13 mouse cellular contexts compared by ENCODE assay signal in genomic region chr2:25583120-25583481, GRCm38 (mm10). TPM values are rescaled to one million over a fixed set of nuclear protein-coding genes. Genes with fewer than 3 reads are reported as not detected.
DNase-seq lines count a peak whose midpoint lies in the region; ATAC-seq and TF ChIP-seq lines count a peak whose summit lies in the region.
"Had no signal": no experiment of that assay in that cellular context is flagged by ENCODE, and none has a peak within 500 bp of the region (broad histone marks: within the 10 kb centered on the region; RNA-seq: fewer than 3 reads in every experiment).

No protein-coding gene starts in this region.

- H3K4me2 ChIP-seq in intestine, embryonic 16.5 days (ENCODE audit: low read depth, low read length): no peak overlapping the region
- H3K4me2 ChIP-seq: kidney, embryonic 15.5 days; stomach, embryonic 15.5 days had no signal

- no peak for TF ChIP-seq POLR2A in cerebellum, adult 2 months (IDR thresholded peaks at IDR 0.05; ENCODE audit: borderline replicate concordance, insufficient read depth, low read length)
- TF ChIP-seq POLR2A in cortical plate, adult 2 months (IDR thresholded peaks at IDR 0.05; ENCODE audit: extremely low read depth, insufficient read depth, low read length): no peak

- no peaks in the 10 kb centered on the region for H3K27me3 ChIP-seq in cerebellum, adult 2 months (ENCODE audit: control insufficient read depth, insufficient read depth, low read length)
- peaks cover 39% of the 10 kb centered on the region for H3K27me3 ChIP-seq in E14TG2a.4 (ENCODE audit: insufficient read depth, low read length)
- H3K27me3 ChIP-seq in intestine, embryonic 16.5 days (replicated peaks; ENCODE audit: control insufficient read depth, insufficient read depth, low read length): peaks cover 26% of the 10 kb centered on the region

- peaks cover 61% of the 10 kb centered on the region for H3K36me3 ChIP-seq in E14TG2a.4 (ENCODE audit: insufficient read depth, low read length)
- H3K36me3 ChIP-seq in intestine, embryonic 16.5 days (ENCODE audit: control insufficient read depth, insufficient read depth, low read length): peaks cover 6% of the 10 kb centered on the region; the same call in 1 of the 2 replicates

- intact Hi-C loops in left cerebral cortex, adult 2 months (cut with DNase I): loop anchor here (5.0 kb wide), 1 partner anchor 36 kb away; the partner anchor contains the start of gene Traf2

- no peaks in the 10 kb centered on the region for H3K9me3 ChIP-seq in E14TG2a.4 (ENCODE audit: low read length)
- H3K9me3 ChIP-seq in intestine, embryonic 16.5 days (ENCODE audit: control insufficient read depth, low read length): 0 out of 2 replicates have a peak, but pooled peaks cover 4% of the 10 kb centered on the region
- H3K9me3 ChIP-seq: kidney, embryonic 15.5 days; stomach, embryonic 15.5 days had no signal

- TF ChIP-seq CTCF in cerebellum, adult 2 months (IDR thresholded peaks at IDR 0.05; ENCODE audit: borderline replicate concordance, insufficient read depth, low read depth, low read length): no peak
- no peak for TF ChIP-seq CTCF in left cerebral cortex, adult 2 months (IDR thresholded peaks at IDR 0.05)
- TF ChIP-seq CTCF in E14TG2a.4 (conservative IDR thresholded peaks at IDR 0.05; ENCODE audit: low read length): no peak
- TF ChIP-seq CTCF in cortical plate, adult 2 months (IDR thresholded peaks at IDR 0.05; ENCODE audit: extremely low read depth, insufficient read depth, low read length): no peak

- H3K9ac ChIP-seq in intestine, embryonic 16.5 days (ENCODE audit: low read depth, low read length): no peak overlapping the region
- H3K9ac ChIP-seq: kidney, embryonic 15.5 days; stomach, embryonic 15.5 days had no signal

- peaks cover 52% of the 10 kb centered on the region for H3K4me1 ChIP-seq in cerebellum, adult 2 months (ENCODE audit: control insufficient read depth, insufficient read depth, low read length)
- H3K4me1 ChIP-seq in E14TG2a.4 (replicated peaks; ENCODE audit: low read depth, low read length): peaks cover 63% of the 10 kb centered on the region
- peaks cover 9% of the 10 kb centered on the region for H3K4me1 ChIP-seq in cortical plate, adult 2 months (ENCODE audit: control insufficient read depth, insufficient read depth, low read length)
- H3K4me1 ChIP-seq in intestine, embryonic 16.5 days (ENCODE audit: control insufficient read depth, insufficient read depth, low read length): peaks cover 48% of the 10 kb centered on the region

- H3K4me3 ChIP-seq in cerebellum, adult 2 months (replicated peaks; ENCODE audit: insufficient read depth, low read depth, low read length): no peak overlapping the region
- no peak overlapping the region for H3K4me3 ChIP-seq in left cerebral cortex, adult 2 months
- H3K4me3 ChIP-seq in E14TG2a.4 (replicated peaks; ENCODE audit: low read length): peak overlapping the region; percentile 5; the same call in 1 of the 2 replicates
- H3K4me3 ChIP-seq in cortical plate, adult 2 months (ENCODE audit: insufficient read depth, low read length): no peak overlapping the region
- no peak overlapping the region for H3K4me3 ChIP-seq in intestine, embryonic 16.5 days (ENCODE audit: low read length)
- H3K4me3 ChIP-seq: kidney, embryonic 15.5 days; stomach, embryonic 15.5 days had no signal

- DNase-seq in cerebellum, adult 2 months: peak in 1 of 2 experiments; percentile 49
- peak in 1 of 2 experiments; percentile 27 for DNase-seq in left cerebral cortex, adult 2 months (ENCODE audit: extremely low spot score in 1 of 2, low spot score in 2 of 2)
- DNase-seq in left cerebral cortex, adult 9 months (ENCODE audit: low spot score in 2 of 2): no peak
- no peak for DNase-seq in lung, postnatal 36 days
- DNase-seq: thymus, postnatal 36 days had no signal

- ATAC-seq in cerebellum, adult (ENCODE audit: insufficient number of reproducible peaks, low FRiP score, low TSS enrichment): no peak
- ATAC-seq in intestine, embryonic 16.5 days: no peak

- WGBS in cerebellum, adult 2 months: 28% methylated on average over 6 of the region's 6 CpGs
- WGBS in intestine, embryonic 16.5 days: 68% methylated on average over 6 of the region's 6 CpGs

- H3K27ac ChIP-seq in cerebellum, adult 2 months (ENCODE audit: insufficient read depth, low read length): peak overlapping the region; percentile 96
- H3K27ac ChIP-seq in left cerebral cortex, adult 2 months: peak overlapping the region; percentile 96
- H3K27ac ChIP-seq in cortical plate, adult 2 months (ENCODE audit: insufficient read depth, low read length): peak overlapping the region; percentile 93
- no peak overlapping the region for H3K27ac ChIP-seq in intestine, embryonic 16.5 days (ENCODE audit: low read length)
- H3K27ac ChIP-seq: kidney, embryonic 15.5 days had no signal

RNA-seq across cellular contexts. Expression of gene Ajm1, which starts 1.5 kb away (rescaled TPM):
- 257 and 312 TPM in 2 replicates for polyA plus RNA-seq in cerebellum, adult 2 months (2012; rRNA removed)
- total RNA-seq in left cerebral cortex, adult 2 months (2021): 100 to 1,000 TPM; 102 to 104 TPM
- polyA plus RNA-seq in cortical plate, adult 2 months (2012; rRNA removed): 115 and 125 TPM in 2 replicates
- polyA plus RNA-seq in intestine, embryonic 16.5 days (2015; fragmentation: Nextera tagmentation; extraction: Ambion mirVana): 0.93 and 1.4 TPM in 2 replicates
- total RNA-seq: liver, adult 2 months; neutrophil, adult 5-6 weeks had no signal

RNA-seq across cellular contexts. Expression of gene Phpt1, which starts 8.1 kb away (rescaled TPM):
- 176 and 186 TPM in 2 replicates for polyA plus RNA-seq in cerebellum, adult 2 months (2012; rRNA removed)
- total RNA-seq in left cerebral cortex, adult 2 months (2021): 10 to 100 TPM; 64.0 to 70.5 TPM
- 123 and 129 TPM in 2 replicates for polyA plus RNA-seq in cortical plate, adult 2 months (2012; rRNA removed)
- polyA plus RNA-seq in intestine, embryonic 16.5 days (2015; fragmentation: Nextera tagmentation; extraction: Ambion mirVana): 145 and 176 TPM in 2 replicates

RNA-seq across cellular contexts. Expression of gene Mamdc4, which starts 8.5 kb away (rescaled TPM):
- polyA plus RNA-seq in cerebellum, adult 2 months (2012; rRNA removed): 3.0 and 4.4 TPM in 2 replicates
- total RNA-seq in left cerebral cortex, adult 2 months (2021): 1 to 10 TPM; 1.8 to 2.6 TPM
- 1.1 and 1.2 TPM in 2 replicates for polyA plus RNA-seq in cortical plate, adult 2 months (2012; rRNA removed)
- 582 and 797 TPM in 2 replicates for polyA plus RNA-seq in intestine, embryonic 16.5 days (2015; fragmentation: Nextera tagmentation; extraction: Ambion mirVana)

RNA-seq across cellular contexts. Expression of gene Rabl6, which starts 25.2 kb away (rescaled TPM):
- 161 and 172 TPM in 2 replicates for polyA plus RNA-seq in cerebellum, adult 2 months (2012; rRNA removed)
- total RNA-seq in left cerebral cortex, adult 2 months (2021): 100 to 1,000 TPM; 157 to 163 TPM
- polyA plus RNA-seq in cortical plate, adult 2 months (2012; rRNA removed): 158 and 162 TPM in 2 replicates
- 45.8 and 52.7 TPM in 2 replicates for polyA plus RNA-seq in intestine, embryonic 16.5 days (2015; fragmentation: Nextera tagmentation; extraction: Ambion mirVana)

RNA-seq across cellular contexts. Expression of gene Edf1, which starts 25.5 kb away (rescaled TPM):
- 345 and 350 TPM in 2 replicates for polyA plus RNA-seq in cerebellum, adult 2 months (2012; rRNA removed)
- 100 to 1,000 TPM; 190 to 202 TPM for total RNA-seq in left cerebral cortex, adult 2 months (2021)
- 270 and 276 TPM in 2 replicates for polyA plus RNA-seq in cortical plate, adult 2 months (2012; rRNA removed)
- polyA plus RNA-seq in intestine, embryonic 16.5 days (2015; fragmentation: Nextera tagmentation; extraction: Ambion mirVana): 343 and 364 TPM in 2 replicates

Comparison
In these comparisons a context has a peak if more than half of its experiments do, and no peak if none do; other contexts are left out.
1. RNA of gene Ajm1, which starts 1.5 kb away (polyA plus RNA-seq): 257 to 312 TPM in cerebellum, adult 2 months and 115 to 125 TPM in cortical plate, adult 2 months; 0.93 to 1.4 TPM in intestine, embryonic 16.5 days; every median in the first group is over 10 times any median in the second.
2. RNA of gene Mamdc4, which starts 8.5 kb away (polyA plus RNA-seq): 582 to 797 TPM in intestine, embryonic 16.5 days; 3.0 to 4.4 TPM in cerebellum, adult 2 months and 1.1 to 1.2 TPM in cortical plate, adult 2 months; every median in the first group is over 100 times any median in the second.